In the genomic region with DNA sequence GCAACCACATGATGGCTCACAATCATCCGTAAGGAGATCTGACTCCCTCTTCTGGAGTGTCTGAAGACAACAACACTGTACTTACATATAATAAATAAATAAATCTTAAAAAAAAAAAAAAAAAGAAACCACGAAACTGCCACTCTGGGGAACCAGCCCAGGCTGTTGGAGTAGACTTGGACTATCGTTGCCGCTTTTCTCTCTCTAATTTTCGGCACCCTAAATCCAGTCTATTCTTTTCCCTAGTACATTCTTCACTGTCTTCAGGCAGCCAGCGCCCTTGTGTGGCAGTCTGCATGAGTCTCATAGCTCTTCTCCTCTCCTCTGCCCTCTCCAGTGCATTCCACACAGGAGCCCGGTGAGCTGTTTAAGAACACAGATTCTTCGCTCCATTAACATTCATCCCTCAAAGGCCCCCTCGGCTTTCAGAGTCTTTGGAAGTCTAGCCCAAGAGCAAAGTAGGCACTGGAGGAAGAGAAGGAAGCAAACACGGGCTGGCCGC, we compare ENCODE assay signal across 8 mouse cellular contexts. TPM values are rescaled to one million over a fixed set of nuclear protein-coding genes. Genes with fewer than 3 reads are reported as not detected.
A peak's percentile ranks its signal among the peaks of the same experiment; 100 is the strongest.
DNase-seq lines count a peak whose midpoint lies in the region; ATAC-seq and TF ChIP-seq lines count a peak whose summit lies in the region.

No protein-coding gene starts in this region.

- DNase-seq in kidney, adult 2 months = no peak
- no peak for DNase-seq in kidney, postnatal 36 days
- no peak for DNase-seq in hindbrain, embryonic 11.5 days (ENCODE audit: low spot score)
- no peak for DNase-seq in ovary, postnatal 14 days (ENCODE audit: low spot score)
- no peak for DNase-seq in kidney, postnatal 10 days
- DNase-seq in adrenal gland, adult 2 months = no peak

- peaks cover 1% of the 10 kb centered on the region; the same call in 1 of the 2 replicates for H3K36me3 ChIP-seq in kidney, adult 2 months (ENCODE audit: control insufficient read depth, insufficient read depth, low read length)
- 0 out of 2 replicates have a peak, but pooled peaks cover 7% of the 10 kb centered on the region for H3K36me3 ChIP-seq in hindbrain, embryonic 11.5 days (ENCODE audit: control insufficient read depth, insufficient read depth, low read length)

- H3K9ac ChIP-seq in hindbrain, embryonic 11.5 days (ENCODE audit: low read depth, low read length) = peak overlapping the region; percentile 71

- H3K9me3 ChIP-seq in hindbrain, embryonic 11.5 days (ENCODE audit: control insufficient read depth, low read length) = no peaks in the 10 kb centered on the region

- 0 out of 2 replicates have a peak, but pooled peaks cover 4% of the 10 kb centered on the region for H3K4me1 ChIP-seq in kidney, adult 2 months (ENCODE audit: control insufficient read depth, insufficient read depth, low read length)
- peaks cover 5% of the 10 kb centered on the region; the same call in 1 of the 2 replicates for H3K4me1 ChIP-seq in hindbrain, embryonic 11.5 days (replicated peaks; ENCODE audit: control insufficient read depth, insufficient read depth, low read length)

- WGBS in kidney, adult 2 months = 3% methylated on average over 11 of the region's 11 CpGs
- 23% methylated on average over 11 of the region's 11 CpGs for WGBS in hindbrain, embryonic 11.5 days

- peak; percentile 10 for ATAC-seq in activated CD4-positive, CD25-positive, alpha-beta regulatory T cell, adult 4 months
- ATAC-seq in hindbrain, embryonic 11.5 days (ENCODE audit: low FRiP score) = peak; percentile 76
- ATAC-seq in megakaryocyte-erythroid progenitor cell, adult 5-6 weeks (replicated peaks; ENCODE audit: low FRiP score, low TSS enrichment, poor library complexity, severe bottlenecking) = peak; percentile 15

- TF ChIP-seq CTCF in kidney, adult 2 months (conservative IDR thresholded peaks at IDR 0.05; ENCODE audit: insufficient read depth, insufficient read length, low read depth, low read length) = no peak

- no peaks in the 10 kb centered on the region for H3K27me3 ChIP-seq in kidney, adult 2 months (replicated peaks; ENCODE audit: control insufficient read depth, insufficient read depth, low read length)
- H3K27me3 ChIP-seq in hindbrain, embryonic 11.5 days (ENCODE audit: control insufficient read depth, insufficient read depth, low read length) = no peaks in the 10 kb centered on the region

- peak overlapping the region; percentile 96 for H3K27ac ChIP-seq in kidney, adult 2 months (ENCODE audit: insufficient read depth, low read depth, low read length)
- H3K27ac ChIP-seq in hindbrain, embryonic 11.5 days (ENCODE audit: low read depth, low read length) = peak overlapping the region; percentile 93

- no peak for TF ChIP-seq POLR2A in kidney, adult 2 months (IDR thresholded peaks at IDR 0.05; ENCODE audit: low read depth, low read length)

- peak overlapping the region; percentile 69 for H3K4me2 ChIP-seq in hindbrain, embryonic 11.5 days (replicated peaks; ENCODE audit: low read depth, low read length)

- peak overlapping the region; percentile 81 for H3K4me3 ChIP-seq in kidney, adult 2 months (ENCODE audit: insufficient read depth, low read depth, low read length)
- peak overlapping the region; percentile 92 for H3K4me3 ChIP-seq in hindbrain, embryonic 11.5 days (ENCODE audit: low read depth, low read length)

RNA-seq across cellular contexts. Expression of gene Rpl29, which starts 0.5 kb away (rescaled TPM):
- polyA plus RNA-seq in kidney, adult 2 months (2012; rRNA removed) = 452 and 521 TPM in 2 replicates
- 1,000 to 10,000 TPM; 1,290 to 1,880 TPM for polyA plus RNA-seq in activated CD4-positive, CD25-positive, alpha-beta regulatory T cell, adult 4 months (2017; shearing (Covaris generic))
- 882 and 903 TPM in 2 replicates for polyA plus RNA-seq in hindbrain, embryonic 11.5 days (2014; fragmentation: Nextera tagmentation; extraction: Ambion mirVana)
- 3,119 and 3,478 TPM in 2 replicates for total RNA-seq in megakaryocyte-erythroid progenitor cell, adult 5-6 weeks (2014; fragmentation: Nextera tagmentation)
- 1,796 and 2,125 TPM in 2 replicates for total RNA-seq in megakaryocyte-erythroid progenitor cell, adult 5-6 weeks (2017)
- total RNA-seq in adrenal gland, adult 2 months (2021) = 100 to 1,000 TPM; 391 to 419 TPM
- 183 and 201 TPM in 2 replicates for polyA plus RNA-seq in adrenal gland, adult 2 months (2012; rRNA removed)

RNA-seq across cellular contexts. Expression of gene Acy1, which starts 9.3 kb away (rescaled TPM):
- 141 and 154 TPM in 2 replicates for polyA plus RNA-seq in kidney, adult 2 months (2012; rRNA removed)
- 1 to 10 TPM; 9.3 to 10.0 TPM for polyA plus RNA-seq in activated CD4-positive, CD25-positive, alpha-beta regulatory T cell, adult 4 months (2017; shearing (Covaris generic))
- polyA plus RNA-seq in hindbrain, embryonic 11.5 days (2014; fragmentation: Nextera tagmentation; extraction: Ambion mirVana) = 26.4 and 30.3 TPM in 2 replicates
- total RNA-seq in megakaryocyte-erythroid progenitor cell, adult 5-6 weeks (2014; fragmentation: Nextera tagmentation) = 17.3 and 22.0 TPM in 2 replicates
- 20.9 and 22.4 TPM in 2 replicates for total RNA-seq in megakaryocyte-erythroid progenitor cell, adult 5-6 weeks (2017)
- 10 to 100 TPM; 12.2 to 16.9 TPM for total RNA-seq in adrenal gland, adult 2 months (2021)
- 11.0 and 14.8 TPM in 2 replicates for polyA plus RNA-seq in adrenal gland, adult 2 months (2012; rRNA removed)

RNA-seq across cellular contexts. Expression of gene Abhd14b, which starts 18.5 kb away (rescaled TPM):
- polyA plus RNA-seq in kidney, adult 2 months (2012; rRNA removed) = 470 and 526 TPM in 2 replicates
- polyA plus RNA-seq in activated CD4-positive, CD25-positive, alpha-beta regulatory T cell, adult 4 months (2017; shearing (Covaris generic)) = 10 to 100 TPM in 1 of 2 experiments, 1 to 10 TPM in 1; 8.1 to 10.1 TPM
- 4.2 and 6.0 TPM in 2 replicates for polyA plus RNA-seq in hindbrain, embryonic 11.5 days (2014; fragmentation: Nextera tagmentation; extraction: Ambion mirVana)
- 11.9 and 14.9 TPM in 2 replicates for total RNA-seq in megakaryocyte-erythroid progenitor cell, adult 5-6 weeks (2014; fragmentation: Nextera tagmentation)
- 3.6 and 4.9 TPM in 2 replicates for total RNA-seq in megakaryocyte-erythroid progenitor cell, adult 5-6 weeks (2017)
- total RNA-seq in adrenal gland, adult 2 months (2021) = 10 to 100 TPM; 32.6 to 46.6 TPM
- polyA plus RNA-seq in adrenal gland, adult 2 months (2012; rRNA removed) = 144 and 175 TPM in 2 replicates

RNA-seq across cellular contexts. Expression of gene Abhd14a, which starts 18.7 kb away (rescaled TPM):
- polyA plus RNA-seq in kidney, adult 2 months (2012; rRNA removed) = 137 and 146 TPM in 2 replicates
- polyA plus RNA-seq in activated CD4-positive, CD25-positive, alpha-beta regulatory T cell, adult 4 months (2017; shearing (Covaris generic)) = 10 to 100 TPM; 12.7 to 13.0 TPM
- 31.2 and 34.7 TPM in 2 replicates for polyA plus RNA-seq in hindbrain, embryonic 11.5 days (2014; fragmentation: Nextera tagmentation; extraction: Ambion mirVana)
- 40.5 and 56.0 TPM in 2 replicates for total RNA-seq in megakaryocyte-erythroid progenitor cell, adult 5-6 weeks (2014; fragmentation: Nextera tagmentation)
- total RNA-seq in megakaryocyte-erythroid progenitor cell, adult 5-6 weeks (2017) = 18.6 and 31.0 TPM in 2 replicates
- total RNA-seq in adrenal gland, adult 2 months (2021) = 10 to 100 TPM; 18.8 to 25.9 TPM
- 29.0 and 33.9 TPM in 2 replicates for polyA plus RNA-seq in adrenal gland, adult 2 months (2012; rRNA removed)

RNA-seq across cellular contexts. Expression of gene Pcbp4, which starts 24.3 kb away (rescaled TPM):
- 90.3 and 115 TPM in 2 replicates for polyA plus RNA-seq in kidney, adult 2 months (2012; rRNA removed)
- polyA plus RNA-seq in activated CD4-positive, CD25-positive, alpha-beta regulatory T cell, adult 4 months (2017; shearing (Covaris generic)) = 1 to 10 TPM; 4.5 to 4.8 TPM
- 222 and 249 TPM in 2 replicates for polyA plus RNA-seq in hindbrain, embryonic 11.5 days (2014; fragmentation: Nextera tagmentation; extraction: Ambion mirVana)
- 0.40 and 6.6 TPM in 2 replicates for total RNA-seq in megakaryocyte-erythroid progenitor cell, adult 5-6 weeks (2014; fragmentation: Nextera tagmentation)
- 0.30 and 0.89 TPM in 2 replicates for total RNA-seq in megakaryocyte-erythroid progenitor cell, adult 5-6 weeks (2017)
- total RNA-seq in adrenal gland, adult 2 months (2021) = 10 to 100 TPM; 17.5 to 28.6 TPM
- polyA plus RNA-seq in adrenal gland, adult 2 months (2012; rRNA removed) = 56.4 and 90.6 TPM in 2 replicates

Comparison
In these comparisons a context has a peak if more than half of its experiments do, and no peak if none do; other contexts are left out.
1. ATAC-seq: peak in every context shown above with its lines; median percentile 76 in hindbrain, embryonic 11.5 days; 15 in megakaryocyte-erythroid progenitor cell, adult 5-6 weeks; 10 in activated CD4-positive, CD25-positive, alpha-beta regulatory T cell, adult 4 months.
2. RNA of gene Abhd14b, which starts 18.5 kb away (polyA plus RNA-seq): 470 to 526 TPM in kidney, adult 2 months and 144 to 175 TPM in adrenal gland, adult 2 months; 8.1 to 10.1 TPM in activated CD4-positive, CD25-positive, alpha-beta regulatory T cell, adult 4 months and 4.2 to 6.0 TPM in hindbrain, embryonic 11.5 days; every median in the first group is over 10 times any median in the second.